Mouse (Mus musculus) bone marrow macrophage, adult 2 months (primary cell): ENCODE data around the gene Pold1. TPM values are rescaled to one million over a fixed set of nuclear protein-coding genes. Genes with fewer than 3 reads are reported as not detected.

Source experiments
- H3K27ac ChIP-seq: 2 replicates; pipeline ENCODE4 v1.5.1; 2012; ENCODE audit warnings: low read depth, low read length; ENCODE audit not compliant: insufficient read depth
- H3K4me1 ChIP-seq: 2 replicates; pipeline ENCODE4 v1.6.1; 2012; ENCODE audit warnings: low read length; ENCODE audit not compliant: control insufficient read depth, insufficient read depth
- H3K4me3 ChIP-seq: 2 replicates; pipeline ENCODE4 v1.5.1; 2012; ENCODE audit warnings: mild to moderate bottlenecking, low read length, moderate library complexity; ENCODE audit not compliant: insufficient read depth
- CTCF ChIP-seq: IDR thresholded peaks from 2 replicates; pipeline ENCODE4 v1.5.1; 2012; ENCODE audit warnings: low read depth, mild to moderate bottlenecking, low read length, moderate library complexity
- POLR2A ChIP-seq: IDR thresholded peaks from 2 replicates; pipeline ENCODE4 v1.6.1; 2012; ENCODE audit warnings: mild to moderate bottlenecking, low read depth, low read length, borderline replicate concordance
- polyA plus RNA-seq: library from polyadenylated mRNA; stranded (reverse); fragments of >200 nt; gene quantifications from 2 replicates; pipeline ENCODE4 v1.2.4, GENCODE M21; 2012; ENCODE audit not compliant: missing spikeins, insufficient read depth, insufficient read length

The Pold1 gene
- polyA plus RNA-seq, 1 experiment = 25.8 TPM

DNA sequence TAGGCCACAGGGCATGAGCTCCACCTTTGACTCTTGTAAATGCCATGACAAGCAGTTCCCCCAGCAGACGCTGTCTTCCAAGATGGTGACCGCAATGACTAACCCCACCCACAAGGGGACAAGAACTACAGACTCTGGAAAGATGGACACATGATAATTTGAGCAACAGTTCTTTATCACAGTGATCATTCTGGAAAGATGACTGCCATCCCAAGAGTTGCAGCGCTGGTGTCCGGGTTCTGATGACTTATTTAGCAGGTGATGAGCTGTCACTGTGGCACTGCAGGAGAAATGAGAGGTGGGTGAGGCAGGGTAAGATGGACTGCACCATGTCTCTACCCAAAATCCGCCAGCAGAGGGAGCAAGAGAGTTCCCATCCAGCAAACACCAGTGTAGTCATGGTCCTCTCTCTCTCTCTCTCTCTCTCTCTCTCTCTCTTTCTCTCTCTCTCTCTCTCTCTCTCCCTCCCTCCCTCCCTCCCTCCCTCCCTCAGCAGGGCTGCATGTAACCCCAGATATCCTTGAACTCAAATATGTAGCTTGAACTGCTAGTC lies 47.0 kb downstream of the Pold1 start:
- H3K27ac ChIP-seq = no peak overlapping the region

GRCm38 (mm10) chr7:44500046-44500445 lies 48.6 kb downstream of the Pold1 start:
- TF ChIP-seq CTCF = no peak
- no peak for TF ChIP-seq POLR2A
- Histone ChIP-seq H3K27ac (no peak overlapping the region), H3K4me3 (no peak overlapping the region), H3K4me1 (peaks cover 11% of the 10 kb centered on the region)

More for the DNA sequence above, 47.0 kb downstream of the Pold1 start:
- peak; percentile 72 for TF ChIP-seq CTCF
- TF ChIP-seq POLR2A = no peak
- no peak overlapping the region for H3K4me3 ChIP-seq
- H3K4me1 ChIP-seq = peaks cover 5% of the 10 kb centered on the region

DNA sequence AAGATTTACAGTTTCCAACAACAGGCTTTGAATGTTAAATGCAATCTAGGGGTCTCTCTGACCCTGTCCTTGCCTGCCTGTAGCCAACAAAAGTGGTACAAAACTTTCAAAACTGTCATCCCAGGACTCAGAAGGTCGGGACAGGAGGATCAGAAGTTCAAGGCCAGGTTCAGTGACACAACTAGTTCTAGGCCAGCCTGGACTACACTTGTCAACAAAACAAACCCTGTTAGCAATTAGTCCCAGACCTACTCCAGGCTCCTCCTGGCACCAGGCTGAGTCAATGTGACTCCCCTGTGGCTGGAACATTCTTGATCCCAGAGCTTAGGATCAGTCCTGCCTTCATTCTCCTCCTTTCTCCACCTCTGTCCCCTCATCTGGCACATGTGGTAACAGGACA lies 49.7 kb downstream of the Pold1 start:
- Histone ChIP-seq H3K4me3 (no peak overlapping the region), H3K27ac (no peak overlapping the region), H3K4me1 (peaks cover 12% of the 10 kb centered on the region)
- TF ChIP-seq CTCF (no peak), POLR2A (no peak)

- TF ChIP-seq CTCF (no peak), POLR2A (no peak)
Measured at GRCm38 (mm10) chr7:44497361-44498055, 51.1 kb downstream of the Pold1 start.

GRCm38 (mm10) chr7:44496771-44497109 lies 51.9 kb downstream of the Pold1 start:
- Histone ChIP-seq H3K4me1 (peaks cover 12% of the 10 kb centered on the region), H3K4me3 (peak overlapping the region; percentile 88), H3K27ac (0 out of 2 replicates have a peak overlapping the region, but pooled peaks have one; percentile 22)
- TF ChIP-seq POLR2A (no peak), CTCF (no peak)

More at GRCm38 (mm10) chr7:44497361-44498055, 51.1 kb downstream of the Pold1 start:
- Histone ChIP-seq H3K4me1 (peaks cover 12% of the 10 kb centered on the region), H3K4me3 (peak overlapping the region; percentile 88; the same call in 1 of the 2 replicates), H3K27ac (no peak overlapping the region)

- peak within 1 kb of the TSS; percentile 72 for H3K27ac ChIP-seq
- 0 out of 2 replicates have a peak, but pooled peaks have one; percentile 56 for TF ChIP-seq POLR2A
- TF ChIP-seq CTCF = no peak
- peaks cover 12% of the 10 kb centered on the region for H3K4me1 ChIP-seq
- H3K4me3 ChIP-seq = peak within 1 kb of the TSS; percentile 88
Measured at GRCm38 (mm10) chr7:44495992-44496770, 52.5 kb downstream of the Pold1 start, which contains the start of the genes Emc10 and Fam71e1. TSS of gene Emc10 (minus strand) at chr7:44496529. TSS of gene Fam71e1 (plus strand) at chr7:44496581.

- TF ChIP-seq POLR2A = no peak
- TF ChIP-seq CTCF = no peak
- Histone ChIP-seq H3K4me3 (peak overlapping the region; percentile 88; the same call in 1 of the 2 replicates), H3K4me1 (peaks cover 12% of the 10 kb centered on the region), H3K27ac (no peak overlapping the region)
Measured at GRCm38 (mm10) chr7:44495086-44495485, 53.6 kb downstream of the Pold1 start.

DNA sequence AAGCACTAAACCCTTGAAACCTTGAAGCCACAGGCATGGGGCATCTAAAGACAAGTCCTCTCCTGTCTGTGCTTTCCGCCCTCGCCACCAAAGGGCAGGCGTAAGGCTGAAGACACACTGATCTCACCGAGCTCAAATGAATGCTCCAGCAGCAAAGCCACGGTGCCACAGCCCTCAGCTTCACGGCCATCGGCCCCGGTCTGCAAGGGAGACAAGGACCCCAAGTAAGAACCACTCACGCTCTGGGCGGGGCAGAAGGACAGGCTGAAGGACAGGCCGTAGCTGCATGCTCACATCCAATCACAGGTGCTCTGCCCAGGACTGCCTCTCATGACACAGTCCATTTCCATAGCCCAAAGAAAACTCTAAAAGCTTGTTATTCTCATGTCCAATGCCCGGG lies 54.0 kb downstream of the Pold1 start:
- H3K27ac ChIP-seq = no peak overlapping the region
- H3K4me3 ChIP-seq = no peak overlapping the region
- peaks cover 12% of the 10 kb centered on the region for H3K4me1 ChIP-seq
- TF ChIP-seq CTCF (no peak), POLR2A (no peak)

DNA sequence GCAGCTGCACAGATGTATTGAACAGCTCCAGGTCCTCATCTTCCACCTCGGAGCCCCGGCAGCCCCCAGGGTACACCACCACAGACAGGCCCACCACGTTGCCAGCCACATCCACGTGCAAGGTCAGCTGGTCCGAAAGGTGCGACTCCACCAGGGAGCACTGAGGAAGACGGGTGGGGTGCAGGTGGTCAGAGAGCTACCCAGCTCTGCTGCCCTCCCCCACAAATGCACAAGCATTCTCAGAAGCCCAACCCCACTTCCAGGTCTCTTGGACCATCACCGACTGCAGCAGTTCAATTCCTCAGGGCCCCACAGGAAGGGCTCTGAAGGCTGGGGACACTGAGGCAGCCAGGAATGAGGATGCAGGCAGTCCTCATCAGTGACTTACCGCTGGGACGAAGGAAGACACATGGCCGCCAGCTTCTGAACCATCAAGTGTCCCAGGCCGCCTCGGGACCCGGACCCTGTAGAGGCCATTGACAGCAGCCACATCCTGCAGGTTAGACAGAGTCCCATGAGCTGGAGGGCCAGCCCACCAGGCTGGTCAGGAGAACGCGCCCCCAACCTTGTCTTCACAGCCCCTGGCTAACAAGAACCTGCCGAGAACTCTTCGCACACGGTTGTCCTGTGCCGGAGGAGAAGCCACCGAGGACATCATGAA lies 56.4 kb downstream of the Pold1 start:
- Histone ChIP-seq H3K4me3 (no peak overlapping the region), H3K4me1 (peaks cover 11% of the 10 kb centered on the region), H3K27ac (no peak overlapping the region)
- TF ChIP-seq POLR2A = no peak
- TF ChIP-seq CTCF = no peak
